Mouse (Mus musculus) ovary, postnatal 14 days (tissue): Measurements from ENCODE around the gene Plppr2.

Experiments
- DNase-seq: peaks from one replicate; pipeline ENCODE4 v3.0.0; 2022; ENCODE audit warnings: low spot score

Gene Plppr2

DNA sequence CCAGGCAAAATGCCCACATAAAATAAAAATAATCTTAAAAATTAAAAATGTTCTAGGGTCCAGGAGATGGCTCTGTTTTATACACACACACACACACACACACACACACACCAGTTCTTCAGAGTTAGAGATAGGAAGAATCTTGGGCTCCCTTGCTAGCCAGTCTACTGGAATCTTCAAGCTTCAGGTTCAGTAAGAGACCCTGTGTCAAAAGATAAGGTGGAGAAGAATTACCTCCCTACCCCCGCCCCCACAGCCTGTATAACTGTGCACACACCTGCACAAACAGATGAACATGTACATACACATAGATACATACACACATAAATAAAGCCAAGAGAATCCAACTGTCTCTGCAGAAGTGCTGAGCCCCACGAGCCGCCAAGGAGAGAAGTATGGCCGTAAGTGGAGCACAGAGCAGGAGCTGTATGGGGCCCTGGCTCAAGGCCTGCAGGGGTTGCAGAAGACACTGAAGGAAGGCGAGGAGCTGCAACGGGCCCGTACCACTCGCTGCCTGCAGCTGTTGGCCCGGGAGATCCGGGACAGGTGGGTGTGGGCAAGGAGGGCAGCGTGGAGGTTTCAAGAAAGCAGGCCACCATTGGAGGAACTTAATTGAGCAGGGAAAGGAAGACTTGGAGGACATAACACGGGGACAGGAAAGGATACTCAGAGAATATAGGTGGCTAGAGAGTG, 4.2 kb upstream of the Plppr2 start:
- no peak for DNase-seq

DNA sequence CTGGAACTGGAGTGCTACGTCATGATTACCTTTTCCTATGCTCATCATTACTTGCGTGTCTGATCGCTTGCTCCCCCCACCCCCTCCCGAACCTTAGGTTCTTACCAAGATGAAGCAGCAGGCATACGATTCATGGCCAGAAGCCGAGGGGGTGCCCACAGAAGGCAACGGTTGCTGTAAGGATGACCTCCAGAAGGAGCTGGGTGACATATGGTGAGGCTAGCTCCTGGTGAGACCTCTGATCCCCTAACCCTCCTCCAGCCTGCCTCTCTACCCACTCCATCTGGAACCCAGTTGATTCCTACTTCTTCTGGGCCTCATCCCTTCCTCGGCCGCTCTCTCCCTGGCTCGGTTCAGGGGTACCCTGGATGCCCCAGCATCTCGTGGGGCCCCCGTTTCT, 2.8 kb upstream of the Plppr2 start:
- DNase-seq = no peak

DNA sequence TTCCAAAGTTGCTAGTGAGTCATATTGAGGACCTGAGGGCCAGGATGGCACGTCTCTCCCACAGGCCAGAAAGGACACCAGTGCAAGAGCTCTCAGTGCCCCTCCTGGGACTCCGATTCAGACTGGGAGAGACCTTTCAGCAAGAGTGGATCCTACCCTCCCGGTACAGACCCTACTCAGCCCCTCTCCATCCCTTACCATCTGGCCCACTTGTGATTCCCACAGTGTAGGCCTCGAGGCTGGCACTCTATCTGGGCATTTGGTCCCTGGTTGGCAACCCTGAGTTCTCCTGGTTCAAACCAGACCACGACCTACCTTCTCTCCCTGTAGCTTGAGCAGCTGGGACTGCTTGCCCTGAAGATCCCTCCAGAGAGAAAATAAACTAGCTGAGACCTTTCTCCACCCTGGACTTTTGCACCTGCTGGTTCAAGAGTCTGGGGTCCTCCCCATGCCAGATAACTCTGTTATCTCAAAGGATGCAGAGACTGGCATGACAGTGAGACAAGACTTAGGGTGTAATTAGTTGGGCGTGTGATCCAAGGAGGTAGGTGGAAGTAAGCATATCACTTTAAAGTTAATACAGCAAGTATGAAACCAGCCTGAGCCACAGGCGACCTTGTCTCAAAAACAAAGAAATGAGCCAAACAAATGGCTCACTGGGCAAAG, 1.2 kb upstream of the Plppr2 start:
- DNase-seq = no peak

DNA sequence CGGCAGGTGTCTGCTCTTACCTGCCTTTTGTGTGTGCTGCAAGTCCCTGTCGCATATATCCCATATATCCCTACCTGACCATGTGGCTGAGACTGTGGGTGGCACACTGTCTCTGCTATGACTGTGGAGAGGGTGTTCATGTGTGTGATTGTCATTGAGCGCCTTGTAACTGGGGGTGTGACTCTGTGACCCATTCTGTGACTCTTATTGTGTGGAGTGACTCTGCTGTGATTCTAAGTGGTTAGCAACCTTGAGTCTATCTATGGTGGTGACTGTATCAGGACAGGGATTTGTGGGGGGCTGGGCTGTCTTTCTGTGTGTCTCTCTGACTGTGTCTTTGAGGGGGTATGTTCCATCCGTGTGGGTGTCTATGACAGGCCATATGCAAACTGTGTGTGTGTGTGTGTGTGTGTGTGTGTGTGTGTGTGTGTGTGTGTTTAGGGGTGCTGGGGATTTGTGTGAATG, 910 bp downstream of the Plppr2 start:
- no peak for DNase-seq

DNA sequence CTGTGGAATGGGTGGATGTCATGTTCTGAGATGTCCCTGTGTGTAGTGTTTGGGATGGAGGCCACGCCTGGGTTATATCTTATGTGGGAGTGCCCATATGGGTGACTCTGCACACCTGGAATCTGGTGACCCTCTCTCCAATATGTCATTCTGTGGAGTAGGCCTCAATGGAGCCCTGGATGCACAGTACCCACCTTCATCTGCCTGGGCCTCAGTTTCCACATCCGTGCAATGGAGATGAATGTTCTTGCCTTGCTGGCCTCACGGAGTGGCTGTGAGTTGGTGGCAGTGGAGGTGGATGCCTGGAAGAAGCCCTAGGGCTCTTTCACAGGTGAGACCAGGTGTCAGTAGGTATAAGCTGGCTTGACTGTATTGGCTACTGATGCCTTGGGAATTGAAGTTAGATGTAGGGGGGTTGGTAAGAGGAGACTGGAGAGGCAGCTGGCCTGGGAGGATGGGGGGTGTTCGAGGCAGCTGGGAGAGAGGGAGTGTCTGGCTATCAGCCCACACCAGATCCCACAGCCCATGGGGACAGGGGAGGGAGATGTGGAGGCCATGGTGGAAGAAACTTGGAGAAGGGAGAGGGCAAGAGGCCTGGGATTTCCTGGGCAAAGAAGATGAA, 1.5 kb downstream of the Plppr2 start:
- DNase-seq = no peak

DNA sequence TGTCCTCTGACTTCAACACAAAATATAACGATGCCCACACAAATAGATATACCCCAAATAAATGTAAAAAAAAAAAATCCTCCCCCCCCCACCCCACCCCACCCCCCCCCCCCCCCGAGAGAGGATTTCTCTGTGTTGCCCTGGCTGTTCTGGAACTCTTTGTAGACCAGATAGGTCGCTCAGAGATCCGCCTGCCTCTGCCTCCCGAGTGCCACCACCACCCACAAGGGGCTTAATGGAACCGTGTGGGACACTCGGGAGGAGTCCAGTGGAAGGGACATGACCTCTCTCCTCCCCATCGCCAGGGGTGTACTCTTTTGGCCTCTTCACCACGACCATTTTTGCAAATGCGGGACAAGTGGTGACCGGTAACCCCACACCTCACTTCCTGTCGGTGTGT, 6.2 kb downstream of the Plppr2 start:
- no peak for DNase-seq

DNA sequence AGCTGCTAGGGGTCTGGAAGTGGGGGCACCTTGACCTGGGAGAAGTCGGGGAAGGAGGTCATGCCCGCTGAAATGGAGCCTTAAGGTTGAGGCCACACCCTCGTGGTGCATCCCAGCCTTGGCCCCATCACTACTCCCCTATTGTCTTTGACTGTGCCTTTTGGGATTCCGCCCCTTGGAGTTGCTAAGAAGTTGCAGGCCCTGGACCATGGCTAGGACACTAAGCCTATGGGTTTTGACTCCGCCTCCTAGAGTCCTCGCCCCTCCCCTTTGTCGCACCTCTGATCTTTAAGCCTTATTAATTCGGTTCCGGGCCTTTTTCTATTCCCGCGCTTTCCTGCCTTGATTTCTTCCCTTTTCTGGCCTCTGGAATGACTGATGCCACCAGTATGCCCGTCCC, 6.8 kb downstream of the Plppr2 start:
- DNase-seq = no peak

DNA sequence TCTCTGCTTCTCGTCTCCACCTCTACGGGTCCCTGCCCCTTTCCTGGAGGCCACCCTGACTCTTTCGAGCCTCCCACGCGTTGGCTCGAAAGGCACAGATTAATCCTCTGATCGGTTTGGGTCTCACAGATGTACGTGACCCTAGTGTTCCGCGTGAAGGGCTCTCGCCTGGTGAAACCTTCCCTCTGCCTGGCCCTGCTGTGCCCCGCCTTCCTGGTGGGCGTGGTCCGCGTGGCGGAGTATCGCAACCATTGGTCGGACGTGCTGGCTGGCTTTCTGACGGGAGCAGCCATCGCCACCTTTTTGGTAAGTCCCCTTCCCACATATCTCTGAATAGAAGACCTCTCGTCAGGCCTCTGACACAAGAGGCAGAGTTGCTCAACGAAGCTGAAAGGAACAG, 7.4 kb downstream of the Plppr2 start:
- DNase-seq = no peak

DNA sequence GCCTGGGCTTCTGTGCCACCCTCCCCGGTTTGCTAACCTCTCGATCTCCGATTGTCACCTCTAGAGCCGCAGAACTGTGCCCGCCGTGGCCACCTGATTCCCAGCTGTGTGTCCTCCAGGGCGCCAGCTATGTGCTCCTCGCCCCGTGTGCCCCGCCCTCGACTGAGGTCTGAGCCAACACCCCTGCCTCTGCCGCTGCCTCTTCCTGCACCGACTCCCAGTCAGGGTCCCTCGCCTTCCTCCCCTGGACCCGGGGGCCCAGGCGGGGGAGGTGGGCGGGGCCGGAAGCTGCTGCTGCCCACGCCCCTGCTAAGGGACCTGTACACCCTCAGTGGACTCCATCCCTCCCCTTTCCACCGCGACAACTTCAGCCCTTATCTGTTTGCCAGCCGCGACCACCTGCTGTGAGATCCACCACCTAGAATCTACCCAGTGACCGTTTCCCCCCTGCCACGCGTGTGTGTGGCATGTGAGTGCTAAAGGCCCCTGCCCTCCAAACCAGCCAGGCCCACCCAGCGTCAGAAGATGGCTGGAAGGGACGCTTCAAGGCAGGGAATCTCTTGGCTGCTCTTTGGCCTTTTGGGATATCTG, 10.8 kb downstream of the Plppr2 start:
- DNase-seq = no peak

DNA sequence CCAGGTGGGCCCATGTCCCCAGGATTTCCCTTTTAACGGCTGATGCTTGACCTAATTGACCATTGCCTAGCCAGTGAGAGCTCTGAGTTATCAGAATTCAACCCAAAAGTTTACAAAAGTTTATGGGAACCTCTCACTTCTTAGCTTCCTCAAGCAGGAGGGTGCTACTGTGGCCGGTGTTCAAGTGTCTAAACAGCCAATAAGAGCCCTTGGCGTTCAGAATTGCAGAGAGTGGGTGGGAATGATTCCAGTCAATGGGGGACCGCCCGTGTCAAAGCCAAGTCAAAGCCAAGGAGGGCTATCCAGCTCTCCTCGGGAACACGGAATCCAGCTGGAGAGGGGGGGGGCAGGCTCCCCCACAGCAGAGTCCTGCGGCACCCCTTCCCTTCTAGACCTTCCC, 11.3 kb downstream of the Plppr2 start:
- DNase-seq = no peak

DNA sequence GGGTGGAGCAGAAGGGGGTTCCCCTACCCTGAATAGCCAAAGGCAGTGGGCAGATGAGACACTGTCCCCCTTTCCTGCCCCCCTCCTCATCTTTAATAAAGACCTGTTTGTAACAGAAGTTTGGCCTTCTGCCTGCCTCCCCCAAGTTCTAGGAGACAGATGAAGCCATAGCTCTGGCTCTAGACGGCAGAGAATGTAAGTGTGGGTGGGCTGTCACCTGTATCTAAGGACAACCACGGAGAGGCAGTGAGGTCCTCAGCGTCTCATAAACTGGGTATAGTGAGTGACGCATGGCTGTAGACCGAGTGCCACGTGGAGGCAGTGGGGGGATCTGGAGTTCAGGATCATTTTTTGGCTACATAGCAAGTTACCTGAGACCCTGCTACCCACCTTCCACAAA, 12.0 kb downstream of the Plppr2 start:
- DNase-seq = no peak

DNA sequence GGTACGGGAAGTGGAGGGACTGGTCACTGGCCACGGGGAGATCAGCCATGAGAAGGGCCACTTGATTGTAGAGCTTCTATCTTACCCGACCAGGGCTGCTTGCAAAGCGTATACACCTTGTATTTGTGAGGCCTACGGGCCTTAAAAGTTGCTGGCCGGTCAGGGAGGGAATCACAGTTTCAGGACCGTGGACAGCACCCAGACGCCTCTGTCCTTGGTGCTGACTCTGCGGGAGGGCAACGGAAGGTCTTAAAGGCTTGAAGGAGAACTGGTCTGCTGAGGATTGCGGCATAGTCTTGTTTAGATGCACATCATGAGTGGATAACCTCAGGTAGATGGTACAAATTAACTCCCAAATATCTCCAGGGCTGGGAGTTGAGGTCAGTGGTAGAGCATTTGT, 13.5 kb downstream of the Plppr2 start:
- peak; percentile 87 for DNase-seq

DNA sequence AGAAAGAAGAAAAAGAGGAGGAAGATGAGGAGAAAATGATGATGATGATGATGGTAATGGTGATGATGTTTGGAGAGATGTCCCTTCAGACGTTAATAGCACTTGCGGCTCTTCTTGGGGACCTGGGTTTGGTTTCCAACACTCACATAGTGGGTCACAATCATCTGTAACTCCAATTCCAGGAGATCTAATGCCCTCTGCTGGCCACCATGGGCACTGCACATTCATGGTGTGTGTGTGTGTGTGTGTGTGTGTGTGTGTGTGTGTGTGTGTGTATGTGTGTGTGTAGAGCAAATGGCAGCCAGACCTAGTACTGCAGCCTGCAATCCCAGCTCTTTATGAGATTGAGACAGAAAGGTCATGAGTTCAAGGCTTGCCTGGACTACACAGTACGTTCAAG, 15.1 kb downstream of the Plppr2 start:
- no peak for DNase-seq

DNA sequence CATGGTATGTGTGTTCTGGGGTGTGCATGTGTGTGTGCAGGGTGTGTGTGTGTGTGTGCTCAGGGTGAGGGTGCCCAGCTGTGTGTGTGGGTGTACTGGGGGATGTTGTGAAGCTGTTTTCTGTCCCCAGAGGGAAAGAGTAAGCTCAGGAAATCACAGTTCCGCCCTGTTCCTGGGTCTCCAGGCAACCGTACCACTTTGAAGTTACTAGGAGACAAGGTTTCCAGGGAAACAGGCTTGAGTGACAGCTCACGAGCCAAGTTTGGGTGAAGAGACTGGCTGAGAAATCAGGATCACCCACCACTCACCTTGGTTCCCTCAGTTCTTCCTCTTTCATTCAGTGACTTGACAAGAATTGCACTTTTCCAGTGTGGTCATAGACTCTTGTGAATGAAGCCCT, 16.8 kb downstream of the Plppr2 start:
- DNase-seq = no peak

DNA sequence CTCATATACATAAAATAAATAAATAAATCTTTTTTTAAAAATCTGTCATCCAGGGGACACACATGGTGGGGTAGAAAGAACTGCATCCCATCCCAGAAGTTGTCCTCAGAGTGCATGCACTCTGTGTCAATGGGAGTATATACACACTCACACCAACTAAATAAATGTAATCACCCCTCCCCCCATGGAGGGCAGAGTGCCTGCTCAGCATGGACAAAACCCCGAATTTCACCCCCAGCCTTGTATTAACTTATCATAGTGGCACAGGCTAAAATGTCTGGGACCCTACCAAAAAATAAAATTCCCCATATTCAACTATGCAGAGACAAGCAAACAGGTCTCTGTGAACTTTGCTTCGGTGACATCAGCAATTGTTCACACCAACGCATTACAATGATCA, 17.8 kb downstream of the Plppr2 start:
- DNase-seq = no peak

DNA sequence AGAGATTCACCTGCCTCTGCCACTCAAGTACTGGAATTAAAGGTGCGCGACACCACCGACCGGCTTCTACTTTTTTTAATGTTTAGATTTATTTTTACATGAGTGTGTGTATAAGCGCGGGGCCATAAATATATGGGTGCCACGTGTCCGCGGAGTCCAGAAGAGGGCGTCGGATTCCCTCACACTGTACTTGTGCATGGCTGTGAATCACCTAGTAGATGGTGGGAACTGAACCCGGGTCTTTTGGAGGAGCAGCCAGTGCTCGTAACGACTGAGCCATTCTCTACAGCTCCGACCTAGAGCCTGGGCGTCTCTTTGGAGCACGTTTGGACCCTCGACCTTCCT, 18.4 kb downstream of the Plppr2 start:
- DNase-seq = no peak

DNA sequence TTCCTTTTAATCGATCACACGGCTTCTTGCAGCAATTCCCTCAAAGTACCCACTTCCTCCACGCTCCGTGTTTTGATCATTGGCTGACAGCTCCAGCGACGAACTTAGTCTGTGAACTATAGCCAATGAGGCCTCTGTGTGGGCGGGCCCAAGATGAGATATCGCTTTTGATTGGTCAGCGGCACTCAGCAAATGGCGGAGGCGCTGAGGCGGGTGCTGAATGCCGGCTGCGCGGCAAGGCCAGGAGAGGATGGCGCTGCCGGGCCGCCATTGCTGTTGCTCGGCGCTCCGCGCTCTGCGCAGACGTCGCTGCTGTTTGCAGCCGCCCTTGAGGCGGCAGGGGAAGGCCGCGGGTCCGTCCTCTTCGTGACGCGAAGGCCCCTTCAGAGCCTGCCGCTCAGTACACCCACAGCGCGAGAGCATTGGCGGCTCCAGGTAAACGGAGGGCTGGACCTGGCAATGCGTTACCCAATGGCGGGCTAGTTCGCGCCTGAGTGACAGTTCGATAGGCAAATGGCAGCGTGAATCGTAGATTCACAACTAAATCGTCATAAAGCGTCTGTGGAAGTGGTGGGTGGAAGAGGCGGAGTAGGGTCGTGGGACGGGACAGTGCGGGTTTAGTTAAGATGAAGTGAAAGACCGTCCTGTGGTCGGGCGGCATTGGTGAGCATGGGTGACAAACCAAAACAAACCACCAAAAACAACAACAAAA, 18.9 kb downstream of the Plppr2 start, which contains the start of gene Swsap1:
TSS of gene Swsap1 (plus strand) at position 186 of the 712 bp plus-strand sequence.
- peak; percentile 97 for DNase-seq

DNA sequence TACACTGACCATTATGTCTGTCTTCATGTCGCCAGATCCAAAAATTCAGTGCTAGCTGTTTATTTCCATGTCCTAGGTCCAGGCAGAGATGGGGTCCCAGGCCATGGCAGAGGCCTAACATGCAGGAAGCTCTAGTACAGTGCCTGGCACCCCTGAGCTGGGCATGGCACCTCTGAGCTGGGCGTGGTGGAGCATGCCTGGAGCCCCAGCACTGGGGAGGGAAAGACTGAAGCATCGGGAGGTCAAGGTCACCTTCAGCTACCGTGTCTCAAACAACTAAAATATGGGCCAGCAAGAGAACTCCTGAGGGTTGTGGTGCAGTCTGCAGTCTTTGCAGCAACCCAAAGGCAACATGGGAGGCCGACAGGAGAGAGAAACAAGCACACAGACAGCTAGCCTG, 21.5 kb downstream of the Plppr2 start:
- no peak for DNase-seq

DNA sequence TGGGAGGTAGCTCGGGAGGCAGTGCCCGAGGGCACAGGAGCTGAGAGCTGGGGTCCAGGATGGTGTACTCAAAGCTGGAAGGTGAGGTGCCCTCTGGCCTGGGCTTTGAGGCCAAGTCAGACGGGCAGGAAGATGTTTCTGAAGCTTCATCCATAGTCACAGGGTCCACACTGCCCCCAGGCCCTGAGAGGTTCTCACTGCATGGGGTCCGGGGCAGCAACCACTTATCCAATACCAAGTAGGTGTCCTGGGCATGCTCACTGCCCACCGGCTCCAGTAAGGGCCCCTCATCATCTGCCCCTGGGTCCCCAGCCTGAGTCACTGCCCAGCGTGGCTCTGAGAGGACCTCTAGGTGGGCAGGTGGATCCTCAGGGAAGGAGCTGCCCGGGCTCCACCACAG, 22.4 kb downstream of the Plppr2 start:
- no peak for DNase-seq

DNA sequence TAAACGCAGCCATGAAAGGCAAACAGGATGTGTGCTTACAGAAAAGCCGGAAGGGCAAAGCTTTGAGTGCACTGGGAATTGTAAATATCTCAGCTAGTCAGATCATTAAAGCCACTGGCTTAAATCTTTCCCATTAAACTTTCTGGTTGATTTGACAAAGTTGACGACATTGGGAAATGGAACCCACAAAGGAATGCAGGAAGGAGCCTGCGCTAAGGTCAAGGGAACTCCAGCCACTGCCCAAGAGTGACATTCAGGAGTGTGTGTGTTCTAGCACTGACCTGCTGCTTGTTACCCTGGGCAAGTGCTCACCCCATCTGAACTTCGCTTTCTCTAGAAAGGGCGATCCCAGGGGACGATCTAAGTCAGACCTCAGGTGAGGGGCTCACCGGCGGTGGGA, 23.3 kb downstream of the Plppr2 start:
- no peak for DNase-seq

DNA sequence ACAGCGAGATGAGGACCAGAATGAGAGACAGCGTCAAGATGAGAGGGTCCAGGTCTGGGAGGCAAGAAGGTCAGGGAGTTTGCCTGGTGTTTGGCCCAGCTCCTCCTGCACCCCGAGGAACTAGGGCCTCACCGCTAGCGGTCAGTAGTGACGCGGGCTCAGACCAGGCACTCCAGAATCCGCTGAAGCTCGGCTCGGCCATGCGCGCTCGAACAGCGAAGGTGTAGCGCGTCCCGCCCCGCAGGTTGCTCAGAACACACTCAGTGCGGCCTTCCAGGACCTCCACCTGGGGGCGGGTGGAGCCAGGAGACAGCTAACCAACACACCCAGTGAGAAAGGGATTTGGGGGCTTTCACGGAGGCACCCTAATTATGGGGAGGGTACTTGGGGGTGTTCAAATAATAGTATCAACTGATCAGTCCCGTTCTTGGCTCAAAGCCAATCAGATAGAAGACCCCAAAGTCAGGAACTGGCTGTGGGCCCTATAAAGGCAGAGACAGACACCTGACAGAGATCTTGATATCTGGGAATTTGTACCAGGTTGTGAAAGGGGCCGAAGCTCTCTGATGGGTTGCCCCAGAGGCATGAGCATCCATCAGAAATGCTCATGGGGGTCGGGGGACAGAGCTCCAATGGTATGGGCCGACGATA, 23.9 kb downstream of the Plppr2 start:
- DNase-seq = no peak

DNA sequence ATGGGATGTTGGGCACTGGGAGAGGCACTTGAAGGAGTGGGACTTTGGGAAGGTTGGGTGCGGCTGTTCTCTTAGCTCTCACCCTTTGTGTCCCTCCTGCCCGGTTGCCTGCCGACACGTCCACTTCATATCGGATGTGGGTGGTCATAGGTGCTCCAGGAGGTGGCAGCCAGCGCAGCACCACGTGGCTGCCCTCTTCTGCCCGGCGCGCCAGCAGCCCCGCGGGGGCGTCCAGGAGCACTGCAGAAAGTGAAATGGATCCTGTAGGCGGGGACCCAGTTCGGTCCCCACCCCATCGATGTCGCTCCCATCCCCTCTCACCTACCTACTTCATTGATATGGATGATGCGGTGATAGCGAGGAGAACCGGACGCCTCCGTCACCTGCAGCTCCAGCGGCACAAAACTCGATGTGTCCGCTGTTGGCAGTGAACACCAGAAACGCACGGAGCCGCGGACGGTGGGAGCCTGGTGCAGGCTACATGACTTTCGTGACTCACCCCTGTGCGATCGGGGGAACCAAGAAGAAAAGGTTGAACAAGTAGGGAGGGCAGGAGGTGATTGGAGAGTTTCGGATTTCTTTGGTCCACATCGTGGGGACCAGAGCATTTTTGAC, 24.6 kb downstream of the Plppr2 start:
- DNase-seq = no peak
